Mouse (Mus musculus) limb, embryonic 13.5 days (tissue): ENCODE measurements at regions not wholly inside any gene's neighbourhood (a gene's known extent, or its start where the extent isn't known, plus 50 kb on each side); places are given as distances from the start of the nearest gene placed in this dataset.
A peak's percentile ranks its signal among the peaks of the same experiment; 100 is the strongest.

Experiments used
- ATAC-seq: fragments of 200-750 bp; cut with Nextera tagmentation; 2 replicates; pipeline ENCODE4 v1.8.0; 2017; ENCODE audit warnings: low read depth, moderate number of reproducible peaks, moderate TSS enrichment; ENCODE audit not compliant: low FRiP score
- H3K27ac ChIP-seq: fragments of 300-500 bp; sonication (generic); 2 replicates; pipeline ENCODE4 v1.5.1; 2015; ENCODE audit warnings: inconsistent platforms, mild to moderate bottlenecking, moderate library complexity
- H3K27me3 ChIP-seq: fragments of 300-500 bp; sonication (generic); 2 replicates; pipeline ENCODE4 v1.6.1; 2015; ENCODE audit warnings: mild to moderate bottlenecking, inconsistent platforms
- H3K36me3 ChIP-seq: fragments of 300-500 bp; sonication (generic); 2 replicates; pipeline ENCODE4 v1.6.1; 2015; ENCODE audit warnings: inconsistent platforms, mild to moderate bottlenecking, moderate library complexity
- H3K4me1 ChIP-seq: fragments of 300-500 bp; sonication (generic); 2 replicates; pipeline ENCODE4 v1.6.1; 2015; ENCODE audit warnings: inconsistent platforms
- H3K4me2 ChIP-seq: fragments of 300-500 bp; sonication (generic); replicated peaks from 2 replicates; pipeline ENCODE4 v1.6.1; 2015; ENCODE audit warnings: inconsistent platforms, mild to moderate bottlenecking, moderate library complexity
- H3K4me3 ChIP-seq: fragments of 300-500 bp; sonication (generic); 2 replicates; pipeline ENCODE4 v1.5.1; 2015; ENCODE audit warnings: moderate library complexity, mild to moderate bottlenecking, inconsistent platforms
- H3K9ac ChIP-seq: fragments of 300-500 bp; sonication (generic); 2 replicates; pipeline ENCODE4 v1.6.1; 2015; ENCODE audit warnings: mild to moderate bottlenecking, inconsistent platforms
- H3K9me3 ChIP-seq: fragments of 300-500 bp; sonication (generic); 2 replicates; pipeline ENCODE4 v1.6.1; 2016; ENCODE audit warnings: inconsistent platforms
- WGBS: fragments of 180-500 bp; shearing (Covaris S2); methylation state at CpG from one replicate; pipeline ENCODE4 v1.1.7; 2015; 5-methylcytosine and 5-hydroxymethylcytosine counted together

DNA sequence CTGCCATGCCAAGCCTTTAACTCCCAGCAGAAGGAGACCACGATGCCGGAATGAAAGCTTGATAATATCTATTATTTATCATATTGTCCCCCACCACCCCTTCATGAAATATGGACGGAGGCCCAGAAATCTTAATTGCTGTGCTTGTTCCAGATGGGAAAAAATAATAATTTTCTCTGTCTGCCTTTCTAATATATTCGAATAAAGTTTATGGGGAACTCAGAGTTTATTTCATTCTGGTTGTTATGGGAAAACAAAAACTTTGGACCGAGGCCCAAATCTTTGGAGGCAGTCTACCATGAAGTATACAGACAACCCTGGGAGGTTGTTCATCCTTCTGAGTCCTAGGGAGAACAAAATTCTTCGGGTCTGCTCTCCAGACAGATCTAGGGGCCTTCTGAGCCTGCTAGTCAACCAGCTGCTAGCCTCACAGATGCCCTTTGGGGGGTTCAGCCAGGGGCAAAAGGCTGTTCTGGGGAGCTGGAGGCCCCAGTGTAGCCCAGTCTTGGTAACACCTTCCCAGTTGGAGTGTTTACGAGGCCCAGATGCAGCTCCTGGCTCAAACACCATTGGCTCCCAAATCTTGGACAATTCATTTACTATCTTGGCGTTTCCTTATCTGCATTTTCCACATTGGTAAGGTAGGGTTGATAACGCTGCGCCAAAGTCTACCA is 106.3 kb upstream of the Stx18 start:
- H3K4me1 ChIP-seq = peaks cover 12% of the 10 kb centered on the region
- no peak overlapping the region for H3K4me2 ChIP-seq
- H3K27me3 ChIP-seq = peaks cover 3% of the 10 kb centered on the region; the same call in 1 of the 2 replicates
- H3K27ac ChIP-seq = 0 out of 2 replicates have a peak overlapping the region, but pooled peaks have one; percentile 15
- H3K36me3 ChIP-seq = no peaks in the 10 kb centered on the region
- H3K9ac ChIP-seq = peak overlapping the region; percentile 25; the same call in 1 of the 2 replicates
- H3K4me3 ChIP-seq = no peak overlapping the region
- 66% methylated on average over 10 of the region's 10 CpGs for WGBS
- ATAC-seq = peak; percentile 79; the same call in 1 of the 2 replicates
- H3K9me3 ChIP-seq = no peaks in the 10 kb centered on the region

DNA sequence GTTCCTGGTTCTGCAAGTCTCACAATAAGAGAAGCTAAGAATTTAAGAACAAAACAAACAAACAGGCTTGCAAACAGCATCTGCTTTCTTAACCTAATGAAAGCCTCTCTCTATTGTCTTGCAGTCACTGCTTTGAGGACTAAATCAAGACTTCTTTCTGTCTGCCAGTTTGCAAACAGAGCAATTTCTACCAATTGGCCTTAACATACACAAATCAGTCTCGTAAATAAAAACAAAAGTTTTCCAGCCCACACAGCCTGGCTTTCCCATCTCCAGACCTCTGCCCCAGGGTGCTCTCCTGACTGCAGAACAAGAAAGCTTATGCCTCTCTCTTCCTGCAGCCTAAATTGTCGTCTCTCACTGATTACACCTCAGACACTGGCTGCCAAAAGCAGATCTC is 96.1 kb upstream of the Msx1 start:
- WGBS = 13% methylated on average over 2 of the region's 2 CpGs
- no peak overlapping the region for H3K4me2 ChIP-seq
- no peak overlapping the region for H3K4me3 ChIP-seq
- no peak for ATAC-seq
- H3K4me1 ChIP-seq = peaks cover 24% of the 10 kb centered on the region
- peaks cover 7% of the 10 kb centered on the region for H3K9me3 ChIP-seq
- no peak overlapping the region for H3K27ac ChIP-seq
- no peaks in the 10 kb centered on the region for H3K36me3 ChIP-seq
- peaks cover 55% of the 10 kb centered on the region for H3K27me3 ChIP-seq
- no peak overlapping the region for H3K9ac ChIP-seq

DNA sequence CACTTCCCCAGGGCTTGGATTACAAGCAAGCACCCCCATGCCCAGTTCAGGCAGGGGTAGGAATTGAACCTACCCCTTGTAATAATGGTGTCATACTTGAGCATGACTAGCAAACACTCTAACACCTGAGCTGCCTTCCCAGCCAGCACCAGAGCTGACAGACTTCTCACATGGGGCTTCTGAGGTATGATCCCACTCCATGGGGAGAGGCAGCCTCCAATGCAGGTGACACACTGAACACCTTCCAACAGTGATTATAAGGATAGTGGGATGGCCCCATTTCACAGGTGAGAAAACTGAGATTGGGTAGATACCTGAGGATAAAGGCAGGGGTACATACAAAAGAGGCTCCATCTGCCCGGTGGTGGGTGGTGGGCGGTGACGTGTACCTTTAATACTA is 94.7 kb upstream of the Msx1 start:
- no peak for ATAC-seq
- Histone ChIP-seq H3K9me3 (peaks cover 7% of the 10 kb centered on the region), H3K27me3 (peaks cover 66% of the 10 kb centered on the region), H3K4me3 (no peak overlapping the region), H3K9ac (no peak overlapping the region), H3K27ac (no peak overlapping the region), H3K36me3 (no peaks in the 10 kb centered on the region), H3K4me2 (no peak overlapping the region), H3K4me1 (peaks cover 24% of the 10 kb centered on the region)
- 72% methylated on average over 3 of the region's 3 CpGs for WGBS

DNA sequence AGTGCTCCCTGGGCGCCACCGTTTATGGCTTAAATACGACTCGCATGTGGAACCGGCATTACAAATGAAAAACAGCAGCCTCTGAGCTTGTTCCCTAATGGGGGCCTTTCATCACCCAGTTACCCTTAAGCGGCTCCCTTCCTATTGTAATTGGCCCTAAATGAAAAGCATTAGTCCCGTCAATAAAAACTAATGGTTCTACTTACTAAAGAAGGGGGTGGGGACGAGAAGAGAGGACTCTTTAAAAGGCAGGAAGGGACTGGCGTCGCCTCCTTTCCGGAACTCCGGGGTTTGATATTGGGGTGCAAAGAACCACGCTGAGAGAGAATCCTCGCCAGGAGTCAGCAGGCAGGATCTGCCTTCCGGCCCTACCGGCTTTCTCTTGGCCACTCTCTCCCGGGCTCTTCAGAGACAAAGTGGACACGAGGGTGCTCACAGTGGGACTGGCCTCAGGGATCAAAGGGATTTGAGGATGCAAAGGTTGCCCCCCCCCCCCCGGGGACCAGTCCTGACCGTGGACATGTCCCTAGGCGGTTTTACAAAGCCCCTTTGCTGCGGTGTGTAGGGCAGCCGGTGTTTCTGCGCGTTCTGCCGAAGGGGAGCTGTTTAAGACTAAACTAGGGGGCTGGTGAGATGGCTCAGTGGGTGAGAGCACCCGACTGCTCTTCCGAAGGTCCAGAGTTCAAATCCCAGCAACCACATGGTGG is 93.8 kb upstream of the Msx1 start:
- Histone ChIP-seq H3K27ac (peak overlapping the region; percentile 52; the same call in 1 of the 2 replicates), H3K9ac (peak overlapping the region; percentile 39; the same call in 1 of the 2 replicates), H3K4me1 (peaks cover 24% of the 10 kb centered on the region), H3K9me3 (peaks cover 11% of the 10 kb centered on the region), H3K27me3 (peaks cover 72% of the 10 kb centered on the region), H3K36me3 (no peaks in the 10 kb centered on the region), H3K4me2 (peak overlapping the region; percentile 62), H3K4me3 (peak overlapping the region; percentile 27)
- 1% methylated on average over 28 of the region's 28 CpGs for WGBS
- ATAC-seq = peak; percentile 49

DNA sequence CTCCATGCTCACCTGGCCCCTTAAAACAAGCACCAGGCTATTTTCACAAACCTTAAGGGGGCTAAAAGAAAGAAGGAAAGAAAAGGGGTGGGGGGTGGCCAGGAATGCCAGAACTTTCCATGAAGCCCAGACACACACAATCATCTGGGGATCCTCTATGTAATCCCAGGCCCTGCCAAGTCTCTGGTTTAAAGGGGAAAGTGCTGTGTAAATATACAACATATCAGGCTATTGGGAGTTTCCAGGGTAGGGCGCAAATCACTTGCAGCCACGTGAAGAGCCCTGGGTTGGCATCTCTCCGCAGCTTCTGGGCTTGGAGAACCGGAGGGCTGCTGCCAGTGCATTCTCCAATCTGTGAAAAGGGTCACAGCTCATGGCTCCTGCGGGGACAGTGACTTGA is 92.8 kb upstream of the Msx1 start:
- Histone ChIP-seq H3K27me3 (peaks cover 68% of the 10 kb centered on the region), H3K36me3 (no peaks in the 10 kb centered on the region), H3K9ac (no peak overlapping the region), H3K4me3 (no peak overlapping the region), H3K9me3 (peaks cover 11% of the 10 kb centered on the region), H3K27ac (no peak overlapping the region), H3K4me1 (peaks cover 24% of the 10 kb centered on the region), H3K4me2 (peak overlapping the region; percentile 62)
- WGBS = 5% methylated on average over 5 of the region's 5 CpGs
- ATAC-seq = peak; percentile 25; the same call in 1 of the 2 replicates

DNA sequence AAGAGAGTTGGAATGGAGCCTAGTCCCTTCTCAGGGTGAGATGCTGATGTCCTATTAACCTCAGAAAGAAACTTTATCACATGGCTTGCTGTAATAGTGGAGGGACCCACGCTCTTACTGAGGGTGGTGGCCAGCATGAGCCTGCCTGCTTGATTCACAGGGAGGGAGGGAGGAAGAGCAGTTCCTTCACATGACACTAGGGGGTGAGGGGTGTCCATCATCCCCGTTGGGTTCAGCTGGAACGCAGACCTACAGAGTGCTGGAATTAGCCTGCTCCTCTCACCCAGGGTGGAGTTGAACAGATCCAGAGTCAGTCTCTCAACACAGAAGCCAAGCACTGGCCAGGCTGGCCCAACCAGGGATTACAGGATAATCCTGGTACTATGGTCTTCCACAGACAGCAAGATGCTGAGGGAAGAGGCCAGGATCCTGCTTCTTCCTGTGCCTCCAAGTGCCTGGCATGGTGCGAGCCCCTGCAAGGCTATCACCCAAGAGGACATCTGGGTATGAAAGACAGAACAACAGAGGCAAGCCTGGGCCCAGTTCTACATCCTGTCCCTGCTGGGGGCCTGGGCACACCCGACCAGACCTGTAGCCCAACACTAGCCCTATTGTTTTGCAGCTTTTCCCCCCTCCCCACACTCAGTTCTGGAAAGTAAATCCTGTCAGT is 80.4 kb upstream of the Msx1 start:
- Histone ChIP-seq H3K36me3 (no peaks in the 10 kb centered on the region), H3K9me3 (peaks cover 8% of the 10 kb centered on the region; the same call in 1 of the 2 replicates), H3K4me3 (no peak overlapping the region), H3K27ac (no peak overlapping the region), H3K9ac (no peak overlapping the region), H3K4me1 (peaks cover 29% of the 10 kb centered on the region), H3K4me2 (no peak overlapping the region), H3K27me3 (peaks cover 67% of the 10 kb centered on the region)
- no peak for ATAC-seq
- 50% methylated on average over 5 of the region's 5 CpGs for WGBS

DNA sequence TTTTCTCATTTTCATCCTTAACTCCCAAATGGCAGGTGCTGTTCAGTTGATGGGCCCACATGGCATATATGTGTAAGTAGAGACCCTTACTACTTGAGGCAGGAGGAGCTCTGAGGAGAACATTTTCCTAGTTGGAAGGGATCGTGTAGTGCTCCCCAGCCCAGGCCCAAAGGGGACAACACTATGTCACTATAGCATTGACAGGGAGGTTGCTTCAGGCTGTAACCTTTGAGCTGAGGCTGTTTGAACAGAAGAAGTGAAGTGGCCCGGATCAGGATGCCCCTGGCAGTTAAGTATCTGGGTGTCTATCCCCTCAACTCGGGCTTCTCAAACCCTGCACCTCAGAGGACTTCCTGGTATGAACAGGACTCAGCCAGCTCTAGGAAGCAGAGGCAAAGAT is 79.5 kb upstream of the Msx1 start:
- no peak for ATAC-seq
- Histone ChIP-seq H3K9ac (no peak overlapping the region), H3K27me3 (peaks cover 76% of the 10 kb centered on the region), H3K4me1 (peaks cover 29% of the 10 kb centered on the region), H3K36me3 (no peaks in the 10 kb centered on the region), H3K4me2 (no peak overlapping the region), H3K27ac (no peak overlapping the region), H3K4me3 (no peak overlapping the region), H3K9me3 (no peaks in the 10 kb centered on the region)
- 64% methylated on average over 3 of the region's 3 CpGs for WGBS

DNA sequence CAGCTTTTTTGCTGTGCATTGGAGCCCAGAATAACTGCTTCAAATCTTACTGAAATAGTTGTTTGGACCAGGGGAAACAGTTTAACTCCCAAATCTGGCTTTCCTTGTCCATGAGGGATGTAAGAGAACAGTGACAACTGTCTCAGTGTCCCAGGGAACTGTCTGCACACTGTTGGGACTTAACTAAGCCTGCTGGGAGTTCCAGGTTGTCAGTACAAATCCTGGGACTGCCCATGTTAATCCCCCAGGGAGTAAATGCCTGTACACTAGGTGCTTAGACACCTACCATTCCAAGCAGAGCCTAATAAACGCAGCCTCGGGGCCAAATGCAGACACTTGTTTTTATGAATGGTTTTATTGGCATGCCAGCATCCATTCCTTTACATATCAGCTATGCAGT is 78.4 kb upstream of the Msx1 start:
- peaks cover 36% of the 10 kb centered on the region for H3K4me1 ChIP-seq
- H3K9ac ChIP-seq = no peak overlapping the region
- H3K27ac ChIP-seq = no peak overlapping the region
- WGBS = 23% methylated on average over 2 of the region's 2 CpGs
- H3K27me3 ChIP-seq = peaks cover 87% of the 10 kb centered on the region
- no peak overlapping the region for H3K4me2 ChIP-seq
- no peaks in the 10 kb centered on the region for H3K36me3 ChIP-seq
- ATAC-seq = no peak
- no peak overlapping the region for H3K4me3 ChIP-seq
- H3K9me3 ChIP-seq = no peaks in the 10 kb centered on the region

DNA sequence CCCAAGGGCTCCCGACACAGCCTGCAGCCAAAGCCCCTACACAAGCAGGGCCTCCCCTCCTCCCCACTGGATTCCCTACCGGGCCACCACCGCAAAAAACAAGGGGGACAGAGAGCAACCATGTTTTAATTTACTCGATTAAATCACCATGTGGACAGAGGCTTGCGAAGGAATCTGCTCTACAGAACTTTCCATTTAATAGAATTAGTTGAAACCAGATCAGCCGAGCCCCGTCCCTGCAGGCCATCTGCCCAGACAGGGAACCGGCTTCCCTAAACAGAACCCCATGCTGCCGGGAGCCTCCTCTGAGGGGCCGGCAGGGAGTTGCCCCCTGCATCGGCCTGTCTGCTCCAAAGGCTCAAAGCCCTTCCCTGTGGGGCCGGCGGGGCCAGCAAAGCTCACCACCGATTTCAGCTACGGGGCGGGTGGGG is 77.5 kb upstream of the Msx1 start:
- peak; percentile 48; the same call in 1 of the 2 replicates for ATAC-seq
- H3K27me3 ChIP-seq = peaks cover 89% of the 10 kb centered on the region
- 0% methylated on average over 16 of the region's 16 CpGs for WGBS
- H3K4me2 ChIP-seq = peak overlapping the region; percentile 60
- H3K9me3 ChIP-seq = no peaks in the 10 kb centered on the region
- H3K9ac ChIP-seq = 0 out of 2 replicates have a peak overlapping the region, but pooled peaks have one; percentile 39
- H3K27ac ChIP-seq = no peak overlapping the region
- peak overlapping the region; percentile 29 for H3K4me3 ChIP-seq
- H3K36me3 ChIP-seq = no peaks in the 10 kb centered on the region
- peaks cover 43% of the 10 kb centered on the region for H3K4me1 ChIP-seq

DNA sequence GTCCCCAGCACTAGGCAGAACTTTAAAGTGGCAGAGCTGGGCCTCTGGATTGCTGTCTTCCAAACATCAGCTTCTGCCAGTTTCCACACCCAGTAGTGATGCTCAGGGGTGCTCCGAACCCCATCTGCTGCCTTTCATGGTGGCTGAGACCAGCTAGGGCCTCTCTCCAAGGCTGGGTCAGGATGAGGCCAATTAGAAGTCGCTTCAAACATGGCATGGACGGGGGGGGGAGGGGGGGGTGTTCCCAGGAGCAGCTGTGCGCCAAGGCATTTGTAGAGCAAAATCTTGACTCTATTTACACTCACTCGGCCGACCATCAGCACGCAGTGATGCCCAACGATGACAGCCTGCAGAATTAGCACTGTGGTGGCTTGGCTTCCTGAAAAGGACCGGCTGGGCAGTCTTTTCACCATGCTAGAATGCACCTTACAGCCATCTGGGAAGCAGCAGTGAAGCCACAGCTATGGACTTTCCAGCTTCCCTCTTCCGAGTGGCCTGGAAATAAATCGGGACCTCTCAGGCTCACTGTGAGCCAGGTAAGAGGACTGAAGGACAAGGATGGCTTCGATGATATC is 73.7 kb upstream of the Msx1 start:
- 39% methylated on average over 12 of the region's 12 CpGs for WGBS
- 0 out of 2 replicates have a peak overlapping the region, but pooled peaks have one; percentile 6 for H3K27ac ChIP-seq
- H3K36me3 ChIP-seq = no peaks in the 10 kb centered on the region
- H3K27me3 ChIP-seq = peaks cover 93% of the 10 kb centered on the region
- no peak overlapping the region for H3K9ac ChIP-seq
- H3K9me3 ChIP-seq = no peaks in the 10 kb centered on the region
- no peak overlapping the region for H3K4me3 ChIP-seq
- ATAC-seq = no peak
- peaks cover 70% of the 10 kb centered on the region for H3K4me1 ChIP-seq
- H3K4me2 ChIP-seq = no peak overlapping the region

DNA sequence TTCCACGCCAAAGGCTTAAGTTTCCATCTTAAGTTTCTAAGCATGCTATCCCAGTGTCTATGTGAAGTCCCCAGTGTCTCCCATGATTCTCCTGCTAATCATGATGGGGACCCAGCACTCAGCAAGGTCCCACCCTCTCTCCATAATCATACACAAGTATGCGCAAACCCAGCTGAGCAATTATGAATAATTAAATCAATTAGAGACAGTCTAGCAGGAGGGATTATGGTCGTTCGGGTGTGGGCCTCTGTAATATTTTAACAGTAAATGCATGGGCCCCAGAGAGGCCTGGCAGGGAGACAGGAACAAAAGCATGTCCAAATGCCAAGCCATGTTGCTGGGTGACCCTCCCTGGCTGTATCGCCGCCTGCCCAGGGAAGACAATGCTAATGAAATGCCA is 73.1 kb upstream of the Msx1 start:
- Histone ChIP-seq H3K27ac (no peak overlapping the region), H3K36me3 (no peaks in the 10 kb centered on the region), H3K4me1 (peaks cover 68% of the 10 kb centered on the region), H3K4me3 (no peak overlapping the region), H3K9me3 (no peaks in the 10 kb centered on the region), H3K9ac (no peak overlapping the region), H3K4me2 (no peak overlapping the region), H3K27me3 (peaks cover 94% of the 10 kb centered on the region)
- WGBS = 46% methylated on average over 6 of the region's 6 CpGs
- ATAC-seq = no peak
